Comparison of ENCODE assay signal across 11 mouse cellular contexts in genomic region chr8:71677555-71677954, GRCm38 (mm10). TPM values are rescaled to one million over a fixed set of nuclear protein-coding genes. Genes with fewer than 3 reads are reported as not detected.
DNase-seq lines count a peak whose midpoint lies in the region; ATAC-seq and TF ChIP-seq lines count a peak whose summit lies in the region.
"Had no signal": no experiment of that assay in that cellular context is flagged by ENCODE, and none has a peak within 500 bp of the region (broad histone marks: within the 10 kb centered on the region; RNA-seq: fewer than 3 reads in every experiment).

No protein-coding gene starts in this region.

- TF ChIP-seq POLR2A in cerebellum, adult 2 months (IDR thresholded peaks at IDR 0.05; ENCODE audit: borderline replicate concordance, insufficient read depth, low read length), result no peak
- 0 out of 2 replicates have a peak, but pooled peaks have one; percentile 3 for TF ChIP-seq POLR2A in spleen, adult 2 months (IDR thresholded peaks at IDR 0.05; ENCODE audit: low read depth, low read length)

- DNase-seq in cerebellum, adult 8-10 months, result peak; percentile 17
- no peak for DNase-seq in cerebellum, adult 2 months
- DNase-seq in spleen, adult 2 months (ENCODE audit: low read depth in 1 of 2, low spot score in 2 of 2), result peak in 1 of 2 experiments; percentile 62
- DNase-seq in spleen, postnatal 14 days (ENCODE audit: low spot score in 2 of 2), result no peak
- peak; percentile 37 for DNase-seq in lung, postnatal 14 days
- no peak for DNase-seq in MN1 (ENCODE audit: low spot score)
- no peak for DNase-seq in right cerebral cortex, postnatal 25 days

- H3K27ac ChIP-seq in cerebellum, adult 2 months (ENCODE audit: insufficient read depth, low read length), result no peak overlapping the region
- peak overlapping the region; percentile 44 for H3K27ac ChIP-seq in spleen, adult 2 months (ENCODE audit: insufficient read depth, low read length)
- no peak overlapping the region for H3K27ac ChIP-seq in intestine, embryonic 15.5 days
- H3K27ac ChIP-seq: embryonic facial prominence, embryonic 12.5 days; kidney, postnatal 0 days; neural tube, embryonic 13.5 days had no signal

- H3K4me2 ChIP-seq in intestine, embryonic 15.5 days (replicated peaks), result peak overlapping the region; percentile 87

- ATAC-seq in intestine, embryonic 15.5 days, result no peak

- no peak for TF ChIP-seq CTCF in cerebellum, adult 2 months (IDR thresholded peaks at IDR 0.05; ENCODE audit: borderline replicate concordance, insufficient read depth, low read depth, low read length)
- TF ChIP-seq CTCF in spleen, adult 2 months (IDR thresholded peaks at IDR 0.05; ENCODE audit: extremely low read depth, insufficient read depth, insufficient read length, insufficient replicate concordance), result no peak

- H3K36me3 ChIP-seq in spleen, adult 2 months (ENCODE audit: control insufficient read depth, insufficient read depth, low read length), result peaks cover 29% of the 10 kb centered on the region
- no peaks in the 10 kb centered on the region for H3K36me3 ChIP-seq in intestine, embryonic 15.5 days
- H3K36me3 ChIP-seq: embryonic facial prominence, embryonic 12.5 days; neural tube, embryonic 13.5 days had no signal

- H3K27me3 ChIP-seq in cerebellum, adult 2 months (ENCODE audit: control insufficient read depth, insufficient read depth, low read length), result no peaks in the 10 kb centered on the region
- H3K27me3 ChIP-seq in spleen, adult 2 months (ENCODE audit: control insufficient read depth, insufficient read depth, low read length), result no peaks in the 10 kb centered on the region
- H3K27me3 ChIP-seq in intestine, embryonic 15.5 days (replicated peaks), result peaks cover 39% of the 10 kb centered on the region

- no peak overlapping the region for H3K4me3 ChIP-seq in cerebellum, adult 2 months (replicated peaks; ENCODE audit: insufficient read depth, low read depth, low read length)
- 0 out of 2 replicates have a peak overlapping the region, but pooled peaks have one; percentile 13 for H3K4me3 ChIP-seq in spleen, adult 2 months (ENCODE audit: extremely low read depth, insufficient read depth, insufficient read length)
- H3K4me3 ChIP-seq in intestine, embryonic 15.5 days (replicated peaks), result no peak overlapping the region

- H3K9ac ChIP-seq in intestine, embryonic 15.5 days, result no peak overlapping the region
- H3K9ac ChIP-seq: embryonic facial prominence, embryonic 12.5 days; neural tube, embryonic 13.5 days had no signal

- peaks cover 13% of the 10 kb centered on the region for H3K4me1 ChIP-seq in cerebellum, adult 2 months (ENCODE audit: control insufficient read depth, insufficient read depth, low read length)
- H3K4me1 ChIP-seq in spleen, adult 2 months (ENCODE audit: control insufficient read depth, insufficient read depth, insufficient read length), result peaks cover 15% of the 10 kb centered on the region
- H3K4me1 ChIP-seq in intestine, embryonic 15.5 days (replicated peaks), result peaks cover 25% of the 10 kb centered on the region

- H3K9me3 ChIP-seq in intestine, embryonic 15.5 days, result no peaks in the 10 kb centered on the region
- H3K9me3 ChIP-seq: embryonic facial prominence, embryonic 12.5 days; neural tube, embryonic 13.5 days had no signal

RNA-seq across cellular contexts. Expression of gene Jak3, which starts 1.5 kb away (rescaled TPM):
- polyA plus RNA-seq in cerebellum, adult 2 months (2012; rRNA removed), result 3.6 and 3.9 TPM in 2 replicates
- 62.6 and 81.5 TPM in 2 replicates for polyA plus RNA-seq in spleen, adult 2 months (2012; rRNA removed)
- 9.0 and 9.2 TPM in 2 replicates for polyA plus RNA-seq in intestine, embryonic 15.5 days (2015; fragmentation: Nextera tagmentation; extraction: Ambion mirVana)

RNA-seq across cellular contexts. Expression of gene Unc13a, which starts 6.0 kb away (rescaled TPM):
- 97.3 and 110 TPM in 2 replicates for polyA plus RNA-seq in cerebellum, adult 2 months (2012; rRNA removed)
- polyA plus RNA-seq in spleen, adult 2 months (2012; rRNA removed), result 0.47 and 0.54 TPM in 2 replicates
- 1.3 and 1.5 TPM in 2 replicates for polyA plus RNA-seq in intestine, embryonic 15.5 days (2015; fragmentation: Nextera tagmentation; extraction: Ambion mirVana)

RNA-seq across cellular contexts. Expression of gene Insl3, which starts 11.5 kb away (rescaled TPM):
- 0.65 and 2.1 TPM in 2 replicates for polyA plus RNA-seq in cerebellum, adult 2 months (2012; rRNA removed)
- 52.4 and 70.9 TPM in 2 replicates for polyA plus RNA-seq in spleen, adult 2 months (2012; rRNA removed)
- polyA plus RNA-seq in intestine, embryonic 15.5 days (2015; fragmentation: Nextera tagmentation; extraction: Ambion mirVana), result 1.2 and 1.9 TPM in 2 replicates

RNA-seq across cellular contexts. Expression of gene B3gnt3, which starts 24.0 kb away (rescaled TPM):
- polyA plus RNA-seq in cerebellum, adult 2 months (2012; rRNA removed), result 0.44 and 0.48 TPM in 2 replicates
- 5.2 and 5.6 TPM in 2 replicates for polyA plus RNA-seq in spleen, adult 2 months (2012; rRNA removed)
- 16.0 and 17.0 TPM in 2 replicates for polyA plus RNA-seq in intestine, embryonic 15.5 days (2015; fragmentation: Nextera tagmentation; extraction: Ambion mirVana)

RNA-seq across cellular contexts. Expression of gene Fcho1, which starts 48.0 kb away (rescaled TPM):
- 108 and 115 TPM in 2 replicates for polyA plus RNA-seq in cerebellum, adult 2 months (2012; rRNA removed)
- 247 and 301 TPM in 2 replicates for polyA plus RNA-seq in spleen, adult 2 months (2012; rRNA removed)
- 5.3 and 7.1 TPM in 2 replicates for polyA plus RNA-seq in intestine, embryonic 15.5 days (2015; fragmentation: Nextera tagmentation; extraction: Ambion mirVana)

Comparison
In these comparisons a context has a peak if more than half of its experiments do, and no peak if none do; other contexts are left out.
1. DNase-seq: peak in cerebellum, adult 8-10 months (single experiment) and lung, postnatal 14 days (single experiment); none in cerebellum, adult 2 months (0 of 2), spleen, postnatal 14 days (0 of 2), MN1 (single experiment) and right cerebral cortex, postnatal 25 days (single experiment).
2. RNA of gene Unc13a, which starts 6.0 kb away (polyA plus RNA-seq): 97.3 to 110 TPM in cerebellum, adult 2 months; 1.3 to 1.5 TPM in intestine, embryonic 15.5 days and 0.47 to 0.54 TPM in spleen, adult 2 months; every median in the first group is over 10 times any median in the second.
3. RNA of gene Insl3, which starts 11.5 kb away (polyA plus RNA-seq): 52.4 to 70.9 TPM in spleen, adult 2 months; 0.65 to 2.1 TPM in cerebellum, adult 2 months and 1.2 to 1.9 TPM in intestine, embryonic 15.5 days; every median in the first group is over 10 times any median in the second.